Mouse (Mus musculus): ENCODE results near the gene Hba-a1. TPM values are rescaled to one million over a fixed set of nuclear protein-coding genes. Genes with fewer than 3 reads are reported as not detected.

Hba-a1 gene
- polyA plus RNA-seq, 1 experiment from 2014 or later = 2,413 TPM

DNA sequence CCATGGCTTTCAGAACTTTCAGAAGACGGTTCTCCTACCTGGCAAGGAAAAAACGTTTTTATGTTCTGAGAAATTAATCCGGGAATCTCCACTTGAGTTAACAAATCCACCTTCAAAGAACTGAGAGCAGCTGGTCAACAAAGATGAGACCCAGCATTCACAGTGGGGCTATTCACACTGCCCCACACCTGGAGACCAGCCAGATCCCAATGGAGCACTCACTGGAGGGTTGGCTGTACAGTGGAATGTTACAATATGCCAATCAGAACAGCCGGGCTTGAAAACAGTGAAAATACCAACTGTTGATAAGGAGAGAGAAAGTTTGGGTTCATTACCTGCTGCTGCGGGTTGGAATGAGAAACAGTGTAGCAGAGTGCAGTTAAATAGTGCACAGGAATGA, 48.5 kb downstream of the Hba-a1 start:
- peaks cover 15% of the 10 kb centered on the region for H3K4me1 ChIP-seq
- WGBS = 54% methylated on average over 5 of the region's 5 CpGs
- H3K27me3 ChIP-seq = no peaks in the 10 kb centered on the region
- no peak overlapping the region for H3K4me2 ChIP-seq
- 0 out of 2 replicates have a peak, but pooled peaks have one; percentile 61 for ATAC-seq
- H3K4me3 ChIP-seq = no peak overlapping the region
- no peak overlapping the region for H3K27ac ChIP-seq
- no peak overlapping the region for H3K9ac ChIP-seq
- peaks cover 2% of the 10 kb centered on the region; the same call in 1 of the 2 replicates for H3K9me3 ChIP-seq (replicated peaks)
- H3K36me3 ChIP-seq (ENCODE audit: poor library complexity, severe bottlenecking) = no peaks in the 10 kb centered on the region

DNA sequence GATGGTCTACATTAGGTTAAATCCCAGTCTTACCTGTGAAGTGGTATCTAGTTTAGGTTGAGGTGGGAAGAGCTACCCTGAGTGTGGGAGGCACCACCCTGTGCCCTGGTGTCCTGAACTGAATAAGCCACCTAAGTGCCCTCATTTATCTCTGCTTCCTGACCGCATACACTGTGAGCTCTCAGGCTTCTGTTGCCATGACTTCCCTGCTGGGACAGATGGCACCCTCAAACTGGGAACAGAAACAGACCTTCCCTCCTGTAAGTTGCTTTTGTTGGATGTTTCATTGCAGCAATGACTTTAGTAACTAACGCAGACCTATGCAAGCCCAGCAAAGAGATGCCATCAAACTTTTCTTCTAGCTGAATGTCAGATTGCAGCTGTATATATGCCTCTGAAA, 49.9 kb downstream of the Hba-a1 start:
- Histone ChIP-seq H3K9ac (no peak overlapping the region), H3K4me1 (peaks cover 15% of the 10 kb centered on the region), H3K4me3 (no peak overlapping the region), H3K27ac (no peak overlapping the region), H3K4me2 (no peak overlapping the region), H3K36me3 (ENCODE audit: poor library complexity, severe bottlenecking) (no peaks in the 10 kb centered on the region), H3K27me3 (no peaks in the 10 kb centered on the region), H3K9me3 (replicated peaks) (peaks cover 7% of the 10 kb centered on the region; the same call in 1 of the 2 replicates)
- no peak for ATAC-seq
- 86% methylated on average over 2 of the region's 2 CpGs for WGBS

Other genes with a start within 250 kb of the Hba-a1 start
- not detected in 2 replicates for gene Il9r, start 83.2 kb upstream of the Hba-a1 start, polyA plus RNA-seq (2015; fragmentation: Nextera tagmentation; extraction: Ambion mirVana)
- 61.3 and 64.9 TPM in 2 replicates for gene Snrnp25, start 78.1 kb upstream of the Hba-a1 start, polyA plus RNA-seq (2015; fragmentation: Nextera tagmentation; extraction: Ambion mirVana)
- gene Rhbdf1, start 61.2 kb upstream of the Hba-a1 start, polyA plus RNA-seq (2015; fragmentation: Nextera tagmentation; extraction: Ambion mirVana) = 9.7 and 12.3 TPM in 2 replicates
- gene Mpg, start 57.0 kb upstream of the Hba-a1 start, polyA plus RNA-seq (2015; fragmentation: Nextera tagmentation; extraction: Ambion mirVana) = 24.9 and 30.6 TPM in 2 replicates
- 48.3 and 54.2 TPM in 2 replicates for gene Nprl3, start 15.8 kb upstream of the Hba-a1 start, polyA plus RNA-seq (2015; fragmentation: Nextera tagmentation; extraction: Ambion mirVana)
- gene Hba-x, start 7.1 kb upstream of the Hba-a1 start, polyA plus RNA-seq (2015; fragmentation: Nextera tagmentation; extraction: Ambion mirVana) = 316 and 451 TPM in 2 replicates
- gene Hbq1b, start 3.5 kb downstream of the Hba-a1 start, polyA plus RNA-seq (2015; fragmentation: Nextera tagmentation; extraction: Ambion mirVana) = 1.2 and 1.7 TPM in 2 replicates
- 5,794 and 5,805 TPM in 2 replicates for gene Hba-a2, start 13.0 kb downstream of the Hba-a1 start, polyA plus RNA-seq (2015; fragmentation: Nextera tagmentation; extraction: Ambion mirVana)
- gene Hbq1a, start 16.6 kb downstream of the Hba-a1 start, polyA plus RNA-seq (2015; fragmentation: Nextera tagmentation; extraction: Ambion mirVana) = 0.65 and 0.86 TPM in 2 replicates
- 15.7 and 18.6 TPM in 2 replicates for gene Sh3pxd2b, start 64.3 kb downstream of the Hba-a1 start, polyA plus RNA-seq (2015; fragmentation: Nextera tagmentation; extraction: Ambion mirVana)
- 59.4 and 60.4 TPM in 2 replicates for gene Ubtd2, start 171.9 kb downstream of the Hba-a1 start, polyA plus RNA-seq (2015; fragmentation: Nextera tagmentation; extraction: Ambion mirVana)
- gene Efcab9, start 248.6 kb downstream of the Hba-a1 start, polyA plus RNA-seq (2015; fragmentation: Nextera tagmentation; extraction: Ambion mirVana) = 0.27 and 0.33 TPM in 2 replicates
- 1.3 TPM in 2 replicates for gene Stk10, start 249.8 kb downstream of the Hba-a1 start, polyA plus RNA-seq (2015; fragmentation: Nextera tagmentation; extraction: Ambion mirVana)